Mouse (Mus musculus): ENCODE results near the gene Cacna2d3.

Gene Cacna2d3

GRCm38 (mm10) chr14:29015896-29016295 lies 705.8 kb downstream of the Cacna2d3 start:
- DNase-seq (ENCODE audit: low spot score in 2 of 2): no peak

GRCm38 (mm10) chr14:29014680-29015079 lies 707.0 kb downstream of the Cacna2d3 start:
- DNase-seq (ENCODE audit: low spot score in 2 of 2): no peak

- no peak for DNase-seq (ENCODE audit: low spot score in 2 of 2)
Observed at GRCm38 (mm10) chr14:29013161-29013560, 708.5 kb downstream of the Cacna2d3 start.

DNA sequence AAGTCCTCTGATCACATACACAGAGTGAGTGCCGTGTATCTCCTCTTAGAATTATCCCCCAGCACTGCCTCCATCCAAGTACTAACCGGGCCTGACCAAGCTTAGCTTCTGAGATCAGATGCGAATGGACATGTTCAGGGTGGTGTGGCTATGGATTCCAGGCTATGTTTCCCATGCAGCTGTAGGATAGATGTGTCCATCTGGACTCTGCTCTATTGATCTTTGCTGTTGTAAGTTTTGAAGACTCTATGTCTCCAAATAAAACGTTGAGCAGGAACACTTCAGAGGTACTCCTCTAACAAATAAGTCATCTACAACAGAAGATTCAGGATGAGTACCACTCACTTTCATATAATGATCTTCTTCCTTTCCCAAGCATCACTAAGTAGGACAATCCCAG lies 712.0 kb downstream of the Cacna2d3 start:
- DNase-seq (ENCODE audit: low spot score in 2 of 2): no peak

GRCm38 (mm10) chr14:29005228-29005840 lies 716.3 kb downstream of the Cacna2d3 start:
- no peak for DNase-seq (ENCODE audit: low spot score in 2 of 2)

DNA sequence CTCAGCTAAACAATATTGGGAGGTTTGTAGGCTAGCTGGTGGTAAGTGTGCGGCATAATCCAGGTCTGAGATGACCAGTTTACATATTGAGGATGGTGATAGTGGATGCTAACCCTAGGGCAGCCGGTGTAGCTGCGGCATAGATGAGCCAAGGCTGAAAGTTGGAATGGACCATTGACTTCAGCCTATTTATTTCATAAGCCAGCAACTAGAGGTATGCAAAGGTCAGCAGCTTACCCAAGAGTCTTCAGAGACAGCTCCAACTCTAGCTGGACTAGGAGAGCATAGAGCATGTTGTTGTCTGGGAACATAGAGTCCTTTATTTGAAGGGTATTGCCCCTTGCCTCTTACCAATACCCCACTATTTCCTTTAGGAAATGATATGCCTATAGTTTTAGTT lies 725.1 kb downstream of the Cacna2d3 start:
- DNase-seq (ENCODE audit: low spot score in 2 of 2): no peak

DNA sequence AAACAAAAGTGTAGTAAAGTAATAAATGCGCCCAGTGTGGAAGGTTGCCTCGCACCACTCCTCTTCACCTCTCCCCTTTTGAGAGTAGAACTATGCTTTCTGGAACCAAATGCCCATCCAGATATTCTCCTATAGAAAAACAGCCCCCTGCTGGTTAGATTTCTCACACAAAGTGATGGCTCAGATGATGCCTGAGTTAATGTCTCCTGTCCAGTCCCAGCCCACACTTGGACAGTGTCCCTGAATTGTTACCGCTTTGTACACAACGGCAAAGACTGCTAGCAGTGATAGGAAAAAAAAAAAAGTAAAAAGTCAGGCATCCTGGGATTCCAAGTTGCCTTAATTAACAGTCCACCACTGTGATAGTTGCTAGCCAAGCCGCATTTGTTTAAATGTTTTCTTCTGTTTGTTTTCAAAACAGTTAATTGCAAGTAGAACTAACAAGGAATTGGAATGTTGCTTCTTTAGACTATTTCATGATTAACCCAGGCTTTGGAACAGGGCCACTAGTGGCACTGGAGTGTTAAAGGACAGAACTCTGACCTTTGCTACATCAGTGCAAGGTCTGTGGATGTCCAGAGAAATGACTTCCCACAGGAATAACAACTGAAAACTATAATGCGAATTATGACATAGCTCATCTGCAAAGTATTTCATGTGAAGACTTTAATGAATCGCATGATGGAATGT lies 733.3 kb downstream of the Cacna2d3 start:
- DNase-seq (ENCODE audit: low spot score in 2 of 2): no peak

- no peak for DNase-seq (ENCODE audit: low spot score in 2 of 2)
Observed at GRCm38 (mm10) chr14:28984276-28984675, 737.4 kb downstream of the Cacna2d3 start.

DNA sequence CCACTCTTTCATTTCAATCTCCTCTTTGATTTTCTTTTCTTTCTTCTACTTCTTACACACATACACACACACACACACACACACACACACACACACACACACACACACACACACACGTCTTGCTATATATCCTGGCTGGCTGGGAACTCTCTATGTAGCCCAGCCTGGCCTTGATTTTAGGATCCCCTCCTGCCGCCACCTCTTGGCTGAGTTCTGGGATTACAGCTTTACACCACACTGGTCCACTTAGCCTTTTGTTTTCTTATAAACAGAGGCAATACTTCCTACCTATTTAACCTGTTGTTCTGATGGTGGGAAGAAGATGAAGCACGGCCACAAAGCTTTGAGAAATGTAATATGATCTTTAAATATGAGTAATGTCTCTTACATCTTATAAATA lies 741.2 kb downstream of the Cacna2d3 start:
- no peak for DNase-seq (ENCODE audit: low spot score in 2 of 2)

GRCm38 (mm10) chr14:28979230-28979629 lies 742.4 kb downstream of the Cacna2d3 start:
- DNase-seq (ENCODE audit: low spot score in 2 of 2): no peak

DNA sequence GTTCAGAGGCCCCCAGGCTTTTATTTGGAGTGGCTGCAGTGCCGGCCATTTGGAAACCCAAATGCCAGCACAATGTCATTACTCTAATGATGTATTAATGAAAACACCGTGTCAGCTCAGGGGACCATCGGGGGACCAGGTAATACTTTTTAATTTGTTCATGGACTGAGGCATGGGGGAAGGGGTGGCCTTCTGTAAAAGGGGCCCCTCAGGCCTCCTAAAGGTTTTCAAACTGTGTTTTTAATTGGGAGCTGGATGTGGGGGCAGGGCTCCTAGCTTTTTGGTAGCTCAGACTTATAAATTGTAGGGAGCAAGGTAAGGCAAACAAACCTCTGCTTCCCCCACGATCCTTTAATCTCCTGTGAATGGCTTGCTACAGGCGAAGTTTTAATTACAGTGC lies 749.0 kb downstream of the Cacna2d3 start:
- DNase-seq (ENCODE audit: low spot score in 2 of 2): no peak

- DNase-seq (ENCODE audit: low spot score in 2 of 2): no peak
Observed at GRCm38 (mm10) chr14:28969247-28969646, 752.4 kb downstream of the Cacna2d3 start.

- no peak for DNase-seq (ENCODE audit: low spot score in 2 of 2)
Observed at GRCm38 (mm10) chr14:28966881-28967280, 754.8 kb downstream of the Cacna2d3 start.

GRCm38 (mm10) chr14:28961379-28961778 lies 760.3 kb downstream of the Cacna2d3 start:
- DNase-seq (ENCODE audit: low spot score in 2 of 2): no peak

DNA sequence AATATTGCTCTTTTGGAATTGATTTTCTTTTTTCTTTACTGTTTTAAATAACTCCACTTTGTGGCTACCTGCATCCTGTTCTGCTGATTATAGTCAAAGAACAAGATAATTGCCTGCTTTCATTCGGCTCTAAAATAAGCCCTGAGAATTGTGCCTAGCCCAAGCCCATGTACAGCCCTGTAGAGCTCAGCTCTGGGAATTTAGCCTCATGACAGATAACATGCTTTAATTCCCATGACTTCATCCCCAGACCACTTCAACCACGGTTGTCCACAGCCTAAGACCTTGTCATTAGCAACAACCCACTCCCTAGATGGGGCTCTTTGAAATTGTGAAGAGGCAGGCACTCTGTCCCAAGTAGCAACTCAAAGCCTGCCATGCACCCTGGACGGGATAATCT lies 762.6 kb downstream of the Cacna2d3 start:
- DNase-seq (ENCODE audit: low spot score in 2 of 2): no peak

DNA sequence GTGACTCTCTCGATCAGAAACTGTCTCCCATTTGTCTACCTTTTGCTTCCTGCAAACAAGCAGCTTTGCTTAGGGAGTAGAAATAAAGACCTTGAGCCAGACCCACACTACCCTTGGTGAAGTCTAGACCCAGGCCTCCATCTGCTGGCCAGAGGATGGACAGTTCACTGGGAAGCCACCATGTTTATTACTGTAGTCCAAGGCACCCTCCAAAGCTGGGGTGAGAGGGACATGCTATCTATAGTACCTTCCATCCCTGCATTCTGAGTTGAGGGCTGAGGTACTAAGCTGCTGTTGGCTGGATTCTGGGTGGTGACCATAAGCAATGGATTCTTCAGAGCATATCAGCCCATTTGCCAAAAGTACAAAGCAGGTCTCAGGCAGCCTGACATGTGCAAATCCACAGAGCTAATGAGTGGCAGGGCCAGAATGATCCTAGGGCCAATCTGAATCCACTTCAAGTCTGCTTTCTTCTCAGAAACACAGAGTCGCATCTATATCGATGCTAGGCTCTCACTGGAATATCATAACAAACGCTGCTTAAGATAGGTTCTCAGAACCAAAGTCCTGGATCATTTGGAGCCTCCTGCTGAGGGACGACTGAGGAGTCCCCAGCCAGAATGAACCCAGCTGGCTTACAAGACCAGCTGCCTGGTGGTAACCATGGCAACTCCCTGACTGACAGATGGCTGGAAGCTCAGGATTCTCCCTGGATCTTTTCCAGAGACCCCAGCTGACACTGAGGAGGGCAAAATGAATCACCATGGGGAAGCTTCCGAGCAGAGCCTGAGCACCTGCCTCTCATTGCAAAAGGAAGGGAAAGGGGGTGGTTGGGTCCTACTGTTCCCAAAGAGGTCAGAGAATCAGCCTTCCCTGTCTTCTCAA lies 763.3 kb downstream of the Cacna2d3 start:
- DNase-seq (ENCODE audit: low spot score in 2 of 2): peak; percentile 30 to 41

DNA sequence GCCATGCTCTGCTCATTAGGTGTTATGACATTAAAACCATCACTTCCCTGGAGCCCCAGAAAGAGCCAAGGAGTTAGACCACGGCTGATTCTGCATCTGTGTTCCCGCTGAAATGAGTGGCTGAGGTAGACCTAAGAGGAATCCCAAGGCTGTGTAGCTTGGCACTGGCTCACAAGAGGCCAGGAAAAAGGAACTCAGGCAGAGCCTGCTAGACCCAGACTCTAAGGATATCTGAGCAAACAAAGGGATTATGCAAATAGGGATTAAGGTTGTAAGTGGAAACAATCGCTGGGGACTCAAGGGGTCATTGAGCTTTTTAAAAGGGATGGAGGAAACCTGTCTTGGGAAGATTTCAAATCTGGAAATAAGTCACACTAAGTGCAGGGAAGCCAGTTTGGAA lies 766.5 kb downstream of the Cacna2d3 start:
- DNase-seq (ENCODE audit: low spot score in 2 of 2): no peak

GRCm38 (mm10) chr14:28954588-28954987 lies 767.1 kb downstream of the Cacna2d3 start:
- DNase-seq (ENCODE audit: low spot score in 2 of 2): no peak

- no peak for DNase-seq (ENCODE audit: low spot score in 2 of 2)
Observed at GRCm38 (mm10) chr14:28954086-28954485, 767.6 kb downstream of the Cacna2d3 start.

DNA sequence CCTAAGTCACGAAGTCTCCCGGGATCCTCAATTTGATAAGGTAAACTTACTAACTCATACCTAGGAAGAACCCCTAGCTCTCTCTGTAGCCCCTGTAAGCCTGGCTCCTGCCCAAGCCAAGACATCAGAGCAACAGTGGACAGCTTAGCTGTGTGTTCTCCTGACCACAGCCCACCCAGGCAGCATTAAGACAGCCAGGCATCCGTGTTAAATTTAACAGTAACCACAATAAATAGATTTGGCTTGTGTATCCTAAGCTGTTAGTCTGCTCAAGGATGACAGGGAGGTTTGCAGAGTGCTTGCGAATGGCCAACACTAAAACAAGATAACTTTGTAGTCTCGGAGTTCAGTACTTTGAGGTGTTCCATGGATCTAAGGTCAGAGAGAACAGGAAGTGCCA lies 768.3 kb downstream of the Cacna2d3 start:
- DNase-seq (ENCODE audit: low spot score in 2 of 2): no peak

DNA sequence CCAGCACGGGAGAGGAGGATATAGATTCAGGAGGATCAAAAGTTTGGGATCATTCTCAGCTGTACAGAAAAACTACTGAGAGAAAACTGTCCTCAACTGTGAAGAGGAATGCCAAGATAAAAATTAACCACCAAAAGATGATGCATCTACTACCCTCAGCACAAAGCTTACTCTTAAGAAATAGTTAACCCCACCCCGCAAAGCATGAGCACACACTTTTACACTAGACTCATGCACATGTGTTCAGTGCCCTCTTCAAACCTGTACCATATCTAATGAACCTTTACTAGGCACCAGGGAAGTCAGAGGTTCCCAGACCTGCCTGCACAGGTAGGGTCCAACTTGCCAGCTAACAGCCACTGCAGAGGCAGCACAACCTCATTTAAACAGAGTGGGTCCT lies 771.2 kb downstream of the Cacna2d3 start:
- DNase-seq (ENCODE audit: low spot score in 2 of 2): no peak

GRCm38 (mm10) chr14:28949785-28950184 lies 771.9 kb downstream of the Cacna2d3 start:
- DNase-seq (ENCODE audit: low spot score in 2 of 2): no peak
